Mouse (Mus musculus) hindbrain, embryonic 15.5 days (tissue): ENCODE measurements at regions not wholly inside any gene's neighbourhood (a gene's known extent, or its start where the extent isn't known, plus 50 kb on each side); places are given as distances from the start of the nearest gene placed in this dataset.
"Not testable (repeated sequence)": the region's sequence is repeated elsewhere in the genome, so short reads cannot be mapped to it uniquely, and the experiment has no call there.

Experiments used
- ATAC-seq: fragments of 200-750 bp; cut with Nextera tagmentation; 2 replicates; pipeline ENCODE4 v1.8.0; 2017; ENCODE audit warnings: low read depth, moderate number of reproducible peaks, moderate TSS enrichment; ENCODE audit not compliant: low FRiP score
- H3K27ac ChIP-seq: fragments of 300-500 bp; sonication (generic); replicated peaks from 2 replicates; pipeline ENCODE4 v1.5.1; 2015; ENCODE audit warnings: mild to moderate bottlenecking, inconsistent platforms
- H3K27me3 ChIP-seq: fragments of 300-500 bp; sonication (generic); 2 replicates; pipeline ENCODE4 v1.6.1; 2015; ENCODE audit warnings: control low read depth, inconsistent platforms
- H3K36me3 ChIP-seq: fragments of 300-500 bp; sonication (generic); 2 replicates; pipeline ENCODE4 v1.6.1; 2015; ENCODE audit warnings: control low read depth, inconsistent platforms
- H3K4me1 ChIP-seq: fragments of 300-500 bp; sonication (generic); replicated peaks from 2 replicates; pipeline ENCODE4 v1.6.1; 2015; ENCODE audit warnings: control low read depth, inconsistent platforms
- H3K4me2 ChIP-seq: fragments of 300-500 bp; sonication (generic); 2 replicates; pipeline ENCODE4 v1.6.1; 2015; ENCODE audit warnings: moderate library complexity, mild to moderate bottlenecking, inconsistent platforms
- H3K4me3 ChIP-seq: fragments of 300-500 bp; sonication (generic); 2 replicates; pipeline ENCODE4 v1.5.1; 2015; ENCODE audit warnings: mild to moderate bottlenecking, inconsistent platforms
- H3K9ac ChIP-seq: fragments of 300-500 bp; sonication (generic); 2 replicates; pipeline ENCODE4 v1.6.1; 2015; ENCODE audit warnings: inconsistent platforms
- H3K9me3 ChIP-seq: fragments of 300-500 bp; sonication (generic); 2 replicates; pipeline ENCODE4 v1.6.1; 2016; ENCODE audit warnings: control low read depth, inconsistent platforms
- WGBS: fragments of 180-500 bp; shearing (Covaris S2); methylation state at CpG from one replicate; pipeline ENCODE4 v1.1.7; 2015; 5-methylcytosine and 5-hydroxymethylcytosine counted together

GRCm38 (mm10) chr1:41909799-41910198 is 785.8 kb upstream of the Pou3f3 start:
- no peaks in the 10 kb centered on the region for H3K27me3 ChIP-seq
- 77% methylated on average over 5 of the region's 5 CpGs for WGBS
- no peak overlapping the region for H3K4me2 ChIP-seq
- no peak overlapping the region for H3K27ac ChIP-seq
- H3K9me3 ChIP-seq: no peaks in the 10 kb centered on the region
- no peak overlapping the region for H3K4me3 ChIP-seq
- no peak for ATAC-seq
- no peaks in the 10 kb centered on the region for H3K36me3 ChIP-seq
- H3K4me1 ChIP-seq: no peaks in the 10 kb centered on the region
- no peak overlapping the region for H3K9ac ChIP-seq

GRCm38 (mm10) chr1:41916730-41917347 is 778.7 kb upstream of the Pou3f3 start:
- no peak for ATAC-seq
- no peak overlapping the region for H3K4me3 ChIP-seq
- WGBS: 45% methylated on average over 4 of the region's 4 CpGs
- H3K9me3 ChIP-seq: no peaks in the 10 kb centered on the region
- H3K4me1 ChIP-seq: 0 out of 2 replicates have a peak, but pooled peaks cover 3% of the 10 kb centered on the region
- no peaks in the 10 kb centered on the region for H3K27me3 ChIP-seq
- no peaks in the 10 kb centered on the region for H3K36me3 ChIP-seq
- H3K27ac ChIP-seq: no peak overlapping the region
- no peak overlapping the region for H3K9ac ChIP-seq
- H3K4me2 ChIP-seq: no peak overlapping the region

GRCm38 (mm10) chr1:41917807-41918206 is 777.8 kb upstream of the Pou3f3 start:
- not testable (repeated sequence) for H3K9ac ChIP-seq, H3K36me3 ChIP-seq, H3K4me2 ChIP-seq, H3K27ac ChIP-seq, H3K27me3 ChIP-seq, H3K9me3 ChIP-seq, H3K4me1 ChIP-seq, ATAC-seq, H3K4me3 ChIP-seq
- whole genome bisulfite sequencing: 82% methylated on average over 5 of the region's 5 CpGs

- Histone ChIP-seq H3K9me3 (no peaks in the 10 kb centered on the region), H3K27me3 (no peaks in the 10 kb centered on the region), H3K36me3 (no peaks in the 10 kb centered on the region), H3K4me2 (0 out of 2 replicates have a peak overlapping the region, but pooled peaks have one; percentile 0), H3K27ac (no peak overlapping the region), H3K4me3 (no peak overlapping the region), H3K4me1 (0 out of 2 replicates have a peak, but pooled peaks cover 3% of the 10 kb centered on the region), H3K9ac (no peak overlapping the region)
- WGBS: 49% methylated on average over 11 of the region's 11 CpGs
- ATAC-seq: no peak
Measured at GRCm38 (mm10) chr1:41918394-41919262, 776.9 kb upstream of the Pou3f3 start.

- WGBS: 67% methylated on average over 1 of the region's 1 CpGs
- Histone ChIP-seq H3K4me2 (no peak overlapping the region), H3K9me3 (no peaks in the 10 kb centered on the region), H3K27me3 (no peaks in the 10 kb centered on the region), H3K27ac (no peak overlapping the region), H3K4me3 (no peak overlapping the region), H3K9ac (no peak overlapping the region), H3K36me3 (no peaks in the 10 kb centered on the region), H3K4me1 (no peaks in the 10 kb centered on the region; the same call in 1 of the 2 replicates)
- no peak for ATAC-seq
Measured at GRCm38 (mm10) chr1:41933777-41934176, 761.8 kb upstream of the Pou3f3 start.

- Histone ChIP-seq H3K4me1 (no peaks in the 10 kb centered on the region; the same call in 1 of the 2 replicates), H3K4me3 (no peak overlapping the region), H3K27ac (no peak overlapping the region), H3K9ac (no peak overlapping the region), H3K9me3 (no peaks in the 10 kb centered on the region), H3K27me3 (no peaks in the 10 kb centered on the region), H3K4me2 (no peak overlapping the region), H3K36me3 (no peaks in the 10 kb centered on the region)
- WGBS: 44% methylated on average over 7 of the region's 7 CpGs
- no peak for ATAC-seq
Measured at GRCm38 (mm10) chr1:41935912-41936478, 759.6 kb upstream of the Pou3f3 start.

- WGBS: 71% methylated on average over 2 of the region's 2 CpGs
- Histone ChIP-seq H3K4me3 (no peak overlapping the region), H3K4me2 (no peak overlapping the region), H3K9me3 (no peaks in the 10 kb centered on the region), H3K27me3 (no peaks in the 10 kb centered on the region), H3K9ac (no peak overlapping the region), H3K27ac (no peak overlapping the region), H3K36me3 (no peaks in the 10 kb centered on the region), H3K4me1 (no peaks in the 10 kb centered on the region)
- no peak for ATAC-seq
Measured at GRCm38 (mm10) chr1:41960982-41961381, 734.6 kb upstream of the Pou3f3 start.

- Histone ChIP-seq H3K4me2 (no peak overlapping the region), H3K36me3 (no peaks in the 10 kb centered on the region), H3K9ac (no peak overlapping the region), H3K27ac (no peak overlapping the region), H3K9me3 (no peaks in the 10 kb centered on the region), H3K4me3 (no peak overlapping the region), H3K27me3 (no peaks in the 10 kb centered on the region), H3K4me1 (no peaks in the 10 kb centered on the region)
- ATAC-seq: no peak
- WGBS: 63% methylated on average over 5 of the region's 5 CpGs
Measured at GRCm38 (mm10) chr1:41981545-41981944, 714.0 kb upstream of the Pou3f3 start.

- no peak overlapping the region for H3K4me3 ChIP-seq
- H3K9ac ChIP-seq: no peak overlapping the region
- H3K4me1 ChIP-seq: no peaks in the 10 kb centered on the region
- no peak overlapping the region for H3K4me2 ChIP-seq
- no peak overlapping the region for H3K27ac ChIP-seq
- H3K9me3 ChIP-seq: no peaks in the 10 kb centered on the region
- 66% methylated on average over 6 of the region's 6 CpGs for WGBS
- no peaks in the 10 kb centered on the region for H3K27me3 ChIP-seq
- ATAC-seq: no peak
- no peaks in the 10 kb centered on the region for H3K36me3 ChIP-seq
Measured at GRCm38 (mm10) chr1:42006235-42006634, 689.3 kb upstream of the Pou3f3 start.

GRCm38 (mm10) chr1:42008046-42008445 is 687.5 kb upstream of the Pou3f3 start:
- WGBS: 95% methylated on average over 3 of the region's 3 CpGs
- ATAC-seq: no peak
- H3K4me1 ChIP-seq: no peaks in the 10 kb centered on the region
- no peak overlapping the region for H3K27ac ChIP-seq
- H3K9me3 ChIP-seq: no peaks in the 10 kb centered on the region
- H3K9ac ChIP-seq: no peak overlapping the region
- no peak overlapping the region for H3K4me3 ChIP-seq
- no peaks in the 10 kb centered on the region for H3K36me3 ChIP-seq
- H3K4me2 ChIP-seq: no peak overlapping the region
- no peaks in the 10 kb centered on the region for H3K27me3 ChIP-seq

- no peak overlapping the region for H3K4me3 ChIP-seq
- no peaks in the 10 kb centered on the region for H3K9me3 ChIP-seq
- no peak for ATAC-seq
- H3K4me2 ChIP-seq: no peak overlapping the region
- H3K36me3 ChIP-seq: no peaks in the 10 kb centered on the region
- WGBS: 80% methylated on average over 3 of the region's 3 CpGs
- H3K27me3 ChIP-seq: no peaks in the 10 kb centered on the region
- H3K9ac ChIP-seq: no peak overlapping the region
- no peak overlapping the region for H3K27ac ChIP-seq
- H3K4me1 ChIP-seq: no peaks in the 10 kb centered on the region
Measured at GRCm38 (mm10) chr1:42012911-42013310, 682.7 kb upstream of the Pou3f3 start.

GRCm38 (mm10) chr1:42018966-42019365 is 676.6 kb upstream of the Pou3f3 start:
- H3K4me3 ChIP-seq: no peak overlapping the region
- H3K9me3 ChIP-seq: peaks cover 2% of the 10 kb centered on the region; the same call in 1 of the 2 replicates
- no peak overlapping the region for H3K9ac ChIP-seq
- no peaks in the 10 kb centered on the region for H3K4me1 ChIP-seq
- H3K27ac ChIP-seq: no peak overlapping the region
- WGBS: 33% methylated on average over 2 of the region's 2 CpGs
- H3K27me3 ChIP-seq: no peaks in the 10 kb centered on the region
- H3K4me2 ChIP-seq: no peak overlapping the region
- H3K36me3 ChIP-seq: no peaks in the 10 kb centered on the region
- ATAC-seq: no peak
